In the genomic region with DNA sequence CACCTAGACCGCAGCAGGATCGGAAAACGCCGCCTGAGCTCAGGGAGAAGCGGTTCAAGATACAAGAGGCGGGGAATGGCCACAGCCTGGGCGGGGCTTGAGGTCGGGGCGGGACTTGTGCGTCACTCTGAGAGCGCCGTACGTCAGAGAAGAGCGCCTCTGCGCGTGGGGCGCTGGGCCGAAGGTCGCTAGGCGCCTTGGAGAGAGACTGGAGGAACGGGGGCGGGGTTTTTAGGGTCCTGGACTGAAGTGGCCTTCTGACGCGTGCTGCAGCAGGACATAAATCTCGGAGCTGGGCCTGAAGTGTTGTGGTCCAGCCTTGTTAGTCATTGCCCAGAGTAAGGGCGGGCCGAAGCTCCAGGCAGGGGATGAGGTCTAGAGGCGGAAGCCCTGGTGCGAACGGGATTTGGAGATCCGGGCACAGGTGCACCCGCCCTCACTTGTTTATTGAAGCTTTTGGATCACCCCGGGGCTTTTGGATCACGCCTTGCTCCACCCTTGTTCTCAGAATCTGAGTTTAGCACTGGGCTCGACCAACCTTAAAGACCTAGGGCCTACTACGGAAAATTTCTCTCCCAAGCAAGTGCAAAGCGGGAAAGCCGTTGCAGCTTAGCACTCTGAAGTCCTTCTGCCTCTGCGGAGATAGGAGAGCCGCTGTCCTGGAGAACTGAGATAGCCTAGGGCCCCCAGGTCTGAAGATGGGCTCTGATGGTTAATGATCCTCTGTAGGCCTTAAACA, we compare ENCODE assay signal across 8 mouse cellular contexts. TPM values are rescaled to one million over a fixed set of nuclear protein-coding genes. Genes with fewer than 3 reads are reported as not detected.
A peak's percentile ranks its signal among the peaks of the same experiment; 100 is the strongest.
DNase-seq lines count a peak whose midpoint lies in the region; ATAC-seq and TF ChIP-seq lines count a peak whose summit lies in the region.

A gene (minus strand): TSS at position 93 of the 739 bp plus-strand sequence.

- peak; percentile 98 for ATAC-seq in hindbrain, embryonic 12.5 days (ENCODE audit: low FRiP score)
- peak; percentile 98 for ATAC-seq in lung, postnatal 0 days

- peaks cover 13% of the 10 kb centered on the region for H3K4me1 ChIP-seq in hindbrain, embryonic 12.5 days
- peaks cover 5% of the 10 kb centered on the region for H3K4me1 ChIP-seq in lung, postnatal 0 days (ENCODE audit: insufficient read depth, low read depth, low read length)

- H3K27ac ChIP-seq in hindbrain, embryonic 12.5 days: peak within 1 kb of the TSS; percentile 73
- peak within 1 kb of the TSS; percentile 78 for H3K27ac ChIP-seq in lung, postnatal 0 days (ENCODE audit: low read length)

- no peak for TF ChIP-seq CTCF in lung, postnatal 0 days (IDR thresholded peaks at IDR 0.05)

- H3K9me3 ChIP-seq in hindbrain, embryonic 12.5 days (replicated peaks): no peaks in the 10 kb centered on the region
- no peaks in the 10 kb centered on the region for H3K9me3 ChIP-seq in lung, postnatal 0 days (ENCODE audit: low read length)

- WGBS in hindbrain, embryonic 12.5 days: 1% methylated on average over 40 of the region's 40 CpGs
- WGBS in lung, postnatal 0 days: 1% methylated on average over 40 of the region's 40 CpGs

- peak within 1 kb of the TSS; percentile 82 for H3K9ac ChIP-seq in hindbrain, embryonic 12.5 days
- peak within 1 kb of the TSS; percentile 69 for H3K9ac ChIP-seq in lung, postnatal 0 days (replicated peaks; ENCODE audit: low read depth)

- H3K4me2 ChIP-seq in hindbrain, embryonic 12.5 days (replicated peaks): peak within 1 kb of the TSS; percentile 94
- peak within 1 kb of the TSS; percentile 72 for H3K4me2 ChIP-seq in lung, postnatal 0 days (replicated peaks; ENCODE audit: low read depth, low read length)

- peaks cover 7% of the 10 kb centered on the region; the same call in 1 of the 2 replicates for H3K27me3 ChIP-seq in hindbrain, embryonic 12.5 days
- H3K27me3 ChIP-seq in lung, postnatal 0 days (replicated peaks; ENCODE audit: insufficient read depth, low read length): no peaks in the 10 kb centered on the region

- H3K4me3 ChIP-seq in hindbrain, embryonic 12.5 days: peak within 1 kb of the TSS; percentile 76
- H3K4me3 ChIP-seq in lung, postnatal 0 days (ENCODE audit: low read depth, low read length): peak within 1 kb of the TSS; percentile 72

- no peaks in the 10 kb centered on the region for H3K36me3 ChIP-seq in hindbrain, embryonic 12.5 days
- H3K36me3 ChIP-seq in lung, postnatal 0 days (ENCODE audit: insufficient read depth, low read length): no peaks in the 10 kb centered on the region

- TF ChIP-seq EP300 in lung, postnatal 0 days (IDR thresholded peaks at IDR 0.05): peak; percentile 39; the same call in 1 of the 2 replicates

- DNase-seq in R1 (ENCODE audit: low read depth, low spot score): peak; percentile 96
- peak; percentile 97 to 98 for DNase-seq in cerebellum, postnatal 14 days
- DNase-seq in frontal cortex, postnatal 10 days (ENCODE audit: low spot score in 2 of 2): peak; percentile 85 to 93
- DNase-seq in layer of hippocampus, postnatal 10 days (ENCODE audit: low spot score in 2 of 2): peak; percentile 95
- peak; percentile 97 for DNase-seq in lung, postnatal 0 days (ENCODE audit: low spot score)
- peak; percentile 86 for DNase-seq in ovary, postnatal 10 days (ENCODE audit: low spot score)
- peak; percentile 90 for DNase-seq in thymus, postnatal 0 days (ENCODE audit: low spot score)

RNA-seq across cellular contexts. Expression of the gene that starts here (rescaled TPM):
- 17.6 and 17.9 TPM in 2 replicates for polyA plus RNA-seq in hindbrain, embryonic 12.5 days (2016; fragmentation: Nextera tagmentation; extraction: Ambion mirVana)
- 10 to 100 TPM; 34.1 to 39.2 TPM for total RNA-seq in layer of hippocampus, postnatal 10 days (2021)
- polyA plus RNA-seq in lung, postnatal 0 days (2015; fragmentation: Nextera tagmentation; extraction: Ambion mirVana): 14.0 and 16.1 TPM in 2 replicates
- polyA plus RNA-seq in thymus, postnatal 0 days (2015; fragmentation: Nextera tagmentation; extraction: Ambion mirVana): 5.2 and 6.0 TPM in 2 replicates

Comparison
In these comparisons a context has a peak if more than half of its experiments do, and no peak if none do; other contexts are left out.
1. Peak in every context shown above with its lines: DNase-seq, ATAC-seq, H3K4me3 ChIP-seq and H3K27ac ChIP-seq.